Mouse (Mus musculus): Measurements from ENCODE around the gene Nxpe4.

The Nxpe4 gene

DNA sequence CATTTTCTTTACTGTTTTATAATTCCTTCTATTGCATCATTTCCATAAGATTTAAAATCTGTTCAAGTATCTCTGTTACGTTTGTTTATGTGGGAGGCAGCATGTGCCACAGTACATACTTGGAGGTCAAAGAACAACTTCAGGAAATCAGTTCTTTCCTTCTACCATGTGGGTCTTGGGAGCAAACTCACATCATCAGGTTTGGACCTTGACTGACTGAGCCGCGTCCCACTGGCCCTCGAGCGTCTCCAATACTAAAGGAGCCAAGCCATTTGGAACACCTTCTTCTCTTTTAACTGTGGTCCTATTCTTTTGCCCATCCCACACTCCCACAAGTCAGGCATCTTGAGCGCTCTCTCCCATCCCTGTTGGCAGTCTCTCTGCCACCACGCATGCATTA lies 167.8 kb downstream of the Nxpe4 start:
- no peak for DNase-seq (ENCODE audit: low spot score in 2 of 2)

- DNase-seq (ENCODE audit: low spot score in 2 of 2): no peak
These were observed 177.1 kb downstream of the Nxpe4 start for GRCm38 (mm10) chr9:48338783-48339455.

DNA sequence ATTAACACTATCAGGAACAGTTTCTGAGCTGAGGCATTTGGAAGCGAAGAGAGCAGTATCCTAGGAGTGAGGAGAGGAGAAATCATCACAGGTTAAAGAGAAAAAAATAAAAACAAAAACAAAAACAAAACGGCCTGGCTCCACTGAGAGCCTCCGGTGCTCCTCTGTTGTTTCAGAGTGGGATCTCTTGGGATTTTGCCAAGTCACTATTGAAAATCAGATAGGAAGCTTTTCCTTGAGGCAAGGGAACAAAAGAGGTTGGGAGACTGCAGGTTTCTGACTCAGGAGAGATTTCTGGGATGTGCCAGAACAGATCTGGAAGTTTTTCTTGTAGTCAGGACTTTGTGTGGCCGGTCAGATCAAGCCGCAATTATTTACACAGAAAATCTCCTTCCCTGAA lies 177.7 kb downstream of the Nxpe4 start:
- DNase-seq (ENCODE audit: low spot score in 2 of 2): no peak

DNA sequence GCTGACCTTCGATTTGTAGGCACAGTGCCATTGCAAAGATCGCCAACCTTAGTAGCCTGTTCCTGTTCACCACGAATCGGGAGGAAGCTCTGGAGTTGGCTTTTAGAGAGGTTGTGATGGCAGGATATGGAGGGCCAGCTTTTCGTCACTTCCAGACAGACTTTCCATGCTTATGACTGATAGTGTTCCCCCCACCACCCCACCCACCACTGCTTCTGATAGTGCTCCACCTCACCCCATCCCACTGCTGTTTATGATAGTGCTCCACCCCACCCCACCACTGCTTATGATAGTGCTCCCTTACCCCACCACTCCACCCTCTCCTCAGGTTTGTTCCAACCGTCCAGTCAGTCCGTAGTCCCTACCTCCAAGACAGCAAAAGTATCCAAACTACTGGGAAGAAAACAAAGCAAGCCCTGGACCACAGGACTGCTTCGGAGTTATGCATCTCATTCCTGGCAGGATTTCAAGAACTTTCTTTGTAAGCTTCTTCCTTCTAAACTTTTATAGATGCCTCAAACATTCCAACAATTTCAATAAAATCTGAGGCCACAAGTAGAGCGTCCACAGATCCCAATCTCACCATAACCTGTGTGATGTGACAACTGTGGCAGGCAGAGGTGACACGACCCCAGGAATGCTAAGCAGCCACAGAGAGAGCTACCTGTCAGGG lies 179.0 kb downstream of the Nxpe4 start:
- DNase-seq (ENCODE audit: low spot score in 2 of 2): peak; percentile 30 to 47

DNA sequence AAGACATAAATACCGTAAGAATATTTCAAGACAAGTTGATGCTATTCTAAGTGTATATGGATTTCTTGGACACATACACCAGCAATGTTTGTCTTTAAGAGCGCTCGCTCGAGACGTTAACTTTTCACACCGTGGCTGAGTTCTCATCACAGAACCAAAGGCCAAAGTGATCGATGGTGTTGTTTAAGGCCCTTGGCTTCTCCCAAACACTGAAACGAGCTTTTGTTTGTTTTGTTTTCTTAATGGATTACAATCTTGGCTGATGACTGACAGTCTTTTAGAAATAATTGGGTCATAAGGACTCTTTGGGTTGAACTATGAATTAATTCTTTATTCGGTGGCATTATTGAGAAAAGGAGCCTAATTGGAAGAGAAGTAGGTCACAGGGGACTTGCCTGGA lies 183.6 kb downstream of the Nxpe4 start:
- DNase-seq (ENCODE audit: low spot score in 2 of 2): no peak

DNA sequence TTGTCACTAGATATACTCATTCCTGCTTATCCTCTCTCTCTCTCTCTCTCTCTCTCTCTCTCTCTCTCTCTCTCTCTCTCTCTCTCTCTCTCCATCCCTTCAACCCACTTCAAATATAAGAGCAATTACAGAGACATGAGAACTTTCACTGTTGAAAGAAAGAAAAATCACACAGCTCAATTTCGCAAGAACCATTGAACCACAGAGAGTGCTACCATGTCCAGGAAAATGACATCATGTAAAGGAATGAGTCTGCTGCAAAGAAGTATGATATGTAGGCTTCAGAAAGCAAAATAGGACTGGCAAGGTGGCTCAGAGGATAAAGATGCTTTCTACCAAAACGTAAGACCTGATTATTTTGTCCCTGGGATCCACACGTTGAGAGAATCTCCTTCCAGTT lies 184.0 kb downstream of the Nxpe4 start:
- no peak for DNase-seq (ENCODE audit: low spot score in 2 of 2)

DNA sequence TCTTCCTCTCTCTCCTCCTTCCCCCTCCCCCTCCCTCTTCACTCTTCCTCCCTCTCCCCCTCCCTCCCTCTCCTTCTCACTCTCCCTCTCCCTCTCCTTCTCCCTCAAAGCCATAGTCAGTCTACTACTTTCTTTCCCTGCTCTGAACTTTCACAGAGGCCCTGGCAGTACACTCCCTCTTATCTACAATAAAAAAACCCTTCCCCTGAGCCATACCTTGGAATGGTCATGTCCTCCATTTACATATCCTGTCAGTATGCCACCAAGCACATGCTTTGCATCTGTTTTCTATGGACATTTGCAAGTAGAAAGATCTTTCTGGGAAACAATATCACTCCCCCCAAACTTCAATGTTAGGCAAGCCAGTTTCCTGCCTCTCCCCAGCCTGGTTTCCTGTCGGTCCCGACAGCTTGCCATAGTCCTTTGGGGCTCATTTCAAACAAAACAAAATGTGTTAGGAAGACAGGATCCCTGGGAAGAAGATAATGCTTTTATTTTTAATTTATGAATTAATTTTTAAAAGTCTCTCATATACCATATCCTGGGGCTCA lies 191.4 kb downstream of the Nxpe4 start, which contains the start of gene Nxpe2:
Gene Nxpe2 (minus strand): TSS at position 307 of the 551 bp plus-strand sequence.
- DNase-seq (ENCODE audit: low spot score in 2 of 2): no peak

DNA sequence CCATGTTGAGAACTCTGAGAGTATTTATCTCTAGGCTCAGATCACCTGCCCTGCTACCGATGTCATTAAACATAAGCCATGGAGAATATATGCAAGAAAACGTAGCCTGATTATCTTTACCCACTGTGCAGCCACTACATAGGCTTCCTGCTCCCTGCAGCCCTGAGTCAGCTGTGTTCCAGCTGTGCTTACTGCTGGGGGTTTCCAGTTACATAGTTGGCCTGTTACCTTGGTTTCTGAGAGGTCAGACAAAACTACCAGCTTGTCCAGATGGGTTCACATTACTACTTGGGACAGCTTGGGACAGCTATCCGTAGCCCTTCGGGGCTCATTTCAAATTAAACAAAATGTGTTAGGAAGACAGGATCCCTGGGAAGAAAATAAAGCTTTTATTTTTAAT lies 192.3 kb downstream of the Nxpe4 start:
- no peak for DNase-seq (ENCODE audit: low spot score in 2 of 2)

DNA sequence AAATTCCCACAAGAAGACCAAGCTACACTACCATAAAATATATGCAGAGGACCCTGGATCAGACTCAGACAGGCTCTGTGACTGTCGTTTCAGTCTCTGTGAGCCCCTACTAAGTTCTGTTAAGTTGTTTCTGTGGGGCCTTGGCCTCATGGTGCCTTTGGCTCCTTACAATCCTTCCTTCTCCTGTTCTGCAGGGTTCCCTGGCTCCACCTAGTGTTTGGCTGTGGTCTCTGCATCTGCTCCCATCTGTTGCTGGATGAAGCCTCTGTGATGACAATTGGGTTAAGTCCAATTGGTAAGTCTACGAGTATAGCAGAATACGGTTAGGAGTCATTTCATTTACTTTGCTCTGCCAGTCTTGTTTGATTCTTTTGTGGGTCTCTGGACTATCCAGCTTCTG lies 193.0 kb downstream of the Nxpe4 start:
- peak; percentile 73 to 79 for DNase-seq (ENCODE audit: low spot score in 2 of 2)

DNA sequence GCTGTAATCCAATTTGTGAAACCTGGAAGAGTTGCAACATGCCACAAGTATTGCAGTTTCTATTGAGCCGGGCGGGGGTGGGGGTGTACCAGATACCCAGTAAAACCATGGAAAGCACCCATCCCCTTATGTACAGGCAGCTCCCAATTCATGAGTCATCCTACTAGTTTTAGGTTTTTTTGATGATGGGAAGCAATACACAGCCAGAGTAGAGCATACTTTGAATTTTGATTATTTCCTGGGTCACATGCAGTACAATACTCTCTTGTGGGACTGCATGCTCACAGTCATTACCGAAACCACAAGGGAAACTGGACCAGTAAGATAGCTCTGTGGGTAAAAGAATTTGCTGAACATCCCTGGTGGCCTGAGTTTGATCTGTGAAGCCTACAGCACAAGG lies 195.3 kb downstream of the Nxpe4 start:
- no peak for DNase-seq (ENCODE audit: low spot score in 2 of 2)

DNA sequence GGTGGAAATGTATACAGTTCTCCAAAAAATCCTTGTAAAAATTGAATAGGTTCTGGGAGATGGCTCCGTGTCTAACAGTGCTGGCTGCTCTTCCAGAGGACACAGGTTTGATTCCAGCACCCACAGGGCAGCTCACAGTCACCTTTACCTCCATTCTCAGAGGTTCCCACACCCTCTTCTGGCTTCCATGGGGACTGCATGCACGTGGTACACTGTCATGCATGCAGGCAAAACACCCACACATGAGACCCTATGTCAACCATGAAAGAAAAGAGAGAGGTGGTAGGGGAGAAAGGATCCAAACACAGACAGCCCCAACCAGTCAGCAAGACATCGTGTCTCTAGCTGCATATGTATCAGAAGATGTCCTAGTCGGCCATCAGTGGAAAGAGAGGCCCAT lies 199.0 kb downstream of the Nxpe4 start:
- DNase-seq (ENCODE audit: low spot score in 2 of 2): peak; percentile 28 to 50

DNA sequence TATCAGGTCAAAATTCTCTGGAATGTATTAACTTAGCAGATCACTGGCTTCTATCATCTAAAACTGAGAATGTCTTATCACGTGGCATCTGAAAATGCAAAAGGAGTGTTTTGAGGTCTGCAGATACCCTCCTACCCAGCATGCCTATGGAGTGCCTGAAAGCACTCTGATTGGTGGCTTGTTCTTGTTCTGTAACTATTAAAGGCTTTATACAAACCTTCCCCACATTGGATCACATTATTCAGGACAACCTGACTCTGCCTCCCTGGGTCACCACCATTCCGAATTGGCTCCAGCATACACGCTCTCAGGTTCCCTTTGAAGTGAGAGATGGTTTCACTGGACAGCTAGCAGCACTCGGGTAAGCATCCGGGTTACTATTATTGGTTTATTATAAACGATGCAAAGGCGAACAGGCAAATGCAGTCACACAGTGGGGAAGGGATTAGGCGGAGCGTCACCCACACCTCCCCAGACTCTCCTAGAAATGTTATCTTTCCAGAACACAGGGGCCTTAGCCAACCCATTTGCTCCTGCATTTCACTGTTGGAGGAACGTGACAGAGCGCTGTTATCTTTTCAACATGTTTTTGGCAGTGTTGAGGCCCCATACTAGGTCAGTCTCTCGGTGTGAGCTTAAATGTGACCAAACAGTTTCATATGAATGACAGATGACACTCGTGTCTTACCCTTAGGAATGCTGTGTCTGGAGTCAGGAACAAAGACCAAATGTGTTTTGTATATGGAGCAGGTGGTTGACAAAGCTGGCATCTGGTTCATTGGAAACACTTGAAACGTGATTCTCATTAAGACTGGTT lies 200.2 kb downstream of the Nxpe4 start:
- peak in 1 of 2 experiments; percentile 18 for DNase-seq (ENCODE audit: low spot score in 2 of 2)

GRCm38 (mm10) chr9:48362743-48363142 lies 200.9 kb downstream of the Nxpe4 start:
- no peak for DNase-seq (ENCODE audit: low spot score in 2 of 2)

- no peak for DNase-seq (ENCODE audit: low spot score in 2 of 2)
These were observed 211.5 kb downstream of the Nxpe4 start for GRCm38 (mm10) chr9:48373232-48373878.

DNA sequence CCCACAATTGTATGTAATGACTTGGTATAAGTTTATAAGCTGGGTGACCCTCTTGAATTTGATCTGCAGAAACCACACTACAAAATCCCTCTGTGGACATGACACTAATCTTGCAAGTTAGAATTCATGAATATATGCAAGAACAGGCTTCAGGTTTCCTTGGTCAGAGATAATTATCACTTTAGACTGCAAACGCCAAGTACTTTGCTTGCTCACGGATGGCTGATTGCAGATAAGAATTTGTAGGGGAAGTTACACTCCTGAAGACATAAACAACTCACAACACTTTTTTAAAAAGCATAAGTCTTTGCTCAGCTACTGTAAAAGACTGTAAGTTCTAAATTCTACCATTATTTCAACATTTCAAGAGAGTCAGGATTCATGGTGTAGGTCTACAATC lies 212.5 kb downstream of the Nxpe4 start:
- no peak for DNase-seq (ENCODE audit: low spot score in 2 of 2)

- DNase-seq (ENCODE audit: low spot score in 2 of 2): no peak
These were observed 226.6 kb downstream of the Nxpe4 start for GRCm38 (mm10) chr9:48388451-48388850.

DNA sequence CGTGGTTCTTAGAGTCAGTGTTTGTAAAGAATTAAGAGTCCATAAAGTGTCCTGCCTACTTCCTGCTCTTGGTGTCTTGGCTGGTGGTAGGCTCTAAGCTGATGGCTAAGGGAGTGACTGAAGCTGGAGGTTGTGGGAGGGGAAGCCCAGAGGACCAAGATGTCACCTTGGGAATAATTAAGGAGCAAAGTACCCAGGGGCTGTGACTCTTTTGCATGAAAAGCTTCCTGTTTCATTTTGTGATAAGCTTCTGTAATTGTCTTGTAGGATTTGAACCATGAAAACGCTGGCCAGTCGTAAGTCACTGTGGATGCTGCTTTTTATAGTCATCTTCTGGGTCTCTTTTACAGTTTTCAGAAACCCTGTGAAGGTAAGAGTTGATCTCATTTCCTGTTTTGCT lies 228.2 kb downstream of the Nxpe4 start:
- DNase-seq (ENCODE audit: low spot score in 2 of 2): no peak

DNA sequence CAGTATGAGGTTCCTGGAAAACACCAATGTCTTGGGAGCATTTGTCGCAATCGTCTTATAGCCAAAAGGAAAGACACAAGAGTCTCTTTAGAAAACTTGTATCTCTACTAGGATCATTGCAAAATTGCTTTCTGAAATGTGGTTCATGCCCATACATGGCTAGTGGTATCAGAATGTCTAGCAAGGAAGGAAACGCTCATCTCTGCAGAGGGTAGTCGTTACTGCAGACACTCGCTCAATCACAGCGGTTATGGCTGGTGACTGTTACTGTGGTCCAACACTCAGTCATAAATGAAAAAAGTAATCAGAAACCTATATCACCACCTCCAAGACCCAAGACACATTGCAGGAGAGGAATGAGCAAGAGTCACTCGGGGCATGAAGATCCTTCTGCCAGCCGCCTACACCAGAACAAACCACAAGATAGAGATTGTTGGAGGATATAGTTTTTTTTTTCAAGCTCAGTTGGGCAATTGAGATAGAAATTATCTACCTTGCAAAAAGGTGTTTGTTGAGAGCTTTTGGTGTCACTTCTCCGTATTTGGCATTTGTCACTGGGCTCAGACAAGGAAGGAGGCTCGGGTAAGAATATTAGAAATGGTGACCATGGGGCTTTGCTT lies 241.9 kb downstream of the Nxpe4 start:
- DNase-seq (ENCODE audit: low spot score in 2 of 2): no peak

- no peak for DNase-seq (ENCODE audit: low spot score in 2 of 2)
These were observed 242.9 kb downstream of the Nxpe4 start for GRCm38 (mm10) chr9:48404687-48405086.

DNA sequence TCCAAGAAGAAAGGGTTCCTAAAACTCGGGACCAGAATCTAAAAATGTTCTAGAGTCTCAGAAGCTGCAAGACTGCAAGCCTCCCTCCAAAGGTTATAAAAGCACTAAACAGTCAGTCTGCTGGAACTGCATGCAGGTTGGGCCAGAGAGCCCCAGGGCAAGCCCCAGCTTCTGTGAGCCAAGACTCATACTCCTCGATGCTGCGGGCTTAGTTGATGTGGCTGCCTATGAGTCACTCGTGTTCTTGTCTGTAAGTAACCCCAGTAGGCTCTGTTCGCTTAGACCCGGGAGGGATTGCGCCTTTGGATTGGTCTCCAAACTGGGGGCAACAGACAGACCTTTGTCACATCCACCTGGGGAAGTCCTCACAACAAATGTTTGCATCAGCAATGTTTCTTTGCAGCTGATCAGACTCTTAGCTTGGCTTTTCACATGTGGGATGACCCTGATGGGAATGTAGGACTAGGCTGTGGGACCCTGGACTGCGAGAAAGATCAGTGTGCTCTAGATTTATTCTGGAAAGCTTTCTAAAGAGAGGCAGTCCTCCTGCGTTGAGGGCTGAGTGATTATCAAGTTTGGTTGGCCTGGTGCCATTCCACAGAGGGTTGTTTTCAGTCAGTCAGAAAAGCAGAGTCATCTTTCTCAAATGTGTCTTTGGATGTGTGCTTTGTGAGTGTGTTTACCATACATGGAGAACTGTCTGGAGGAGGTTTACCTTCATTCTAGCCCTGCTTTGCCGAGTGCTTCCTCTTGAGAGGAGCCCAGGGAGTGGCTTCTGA lies 245.9 kb downstream of the Nxpe4 start:
- DNase-seq (ENCODE audit: low spot score in 2 of 2): no peak
